Mouse (Mus musculus): ENCODE results near the gene Umps.

The Umps gene

GRCm38 (mm10) chr16:33931682-33932081 is 35.2 kb downstream of the Umps start:
- DNase-seq (ENCODE audit: low read depth, low spot score) = no peak

GRCm38 (mm10) chr16:33930785-33931184 is 36.1 kb downstream of the Umps start:
- DNase-seq (ENCODE audit: low read depth, low spot score) = no peak

- DNase-seq (ENCODE audit: low read depth, low spot score) = no peak
These were observed 37.9 kb downstream of the Umps start for GRCm38 (mm10) chr16:33928788-33929462.

DNA sequence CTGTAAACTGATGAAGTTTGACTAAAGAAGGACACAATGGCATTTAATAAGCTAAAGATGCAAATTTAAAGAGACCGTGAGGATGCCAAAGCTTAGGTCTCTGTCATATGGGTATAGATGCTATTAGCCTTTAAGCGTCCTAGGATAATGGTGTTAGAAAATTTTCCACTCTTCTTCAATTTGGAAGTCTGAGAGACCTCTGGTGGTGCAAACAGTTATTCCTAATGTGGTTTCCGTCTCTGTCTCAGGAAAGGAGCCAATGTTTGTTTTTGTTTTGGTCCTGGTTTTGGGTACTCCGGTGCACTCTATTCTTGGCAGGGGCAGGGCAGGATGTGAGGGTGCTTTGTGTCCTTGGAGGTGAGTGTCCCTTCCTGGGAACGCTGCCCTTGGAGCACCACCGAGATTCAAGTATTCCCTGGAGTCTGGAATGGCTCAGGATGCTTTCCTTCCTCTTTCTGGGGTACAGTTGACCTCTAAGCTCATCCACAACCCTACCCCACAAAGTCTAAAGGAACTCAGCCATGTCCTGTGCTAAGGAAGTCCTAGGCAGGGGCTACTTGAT is 39.5 kb downstream of the Umps start:
- no peak for DNase-seq (ENCODE audit: low read depth, low spot score)

- no peak for DNase-seq (ENCODE audit: low read depth, low spot score)
These were observed 43.1 kb downstream of the Umps start for GRCm38 (mm10) chr16:33923758-33924157.

DNA sequence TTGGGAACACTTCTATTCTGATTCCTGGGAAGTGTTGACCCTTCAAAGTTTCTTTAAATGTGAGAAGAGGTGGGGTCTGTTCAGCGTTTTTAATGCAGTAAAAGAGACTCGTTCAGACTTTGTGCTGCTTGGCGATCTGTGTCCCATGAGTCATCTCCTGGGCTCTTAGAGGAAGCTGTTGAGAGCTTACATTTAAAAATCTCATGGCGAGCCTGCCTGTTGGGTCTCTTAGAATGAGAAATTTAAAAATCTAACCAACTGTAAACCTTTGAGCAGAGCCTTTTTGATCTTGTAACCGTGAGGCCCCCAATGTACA is 43.9 kb downstream of the Umps start:
- DNase-seq (ENCODE audit: low read depth, low spot score) = no peak

- no peak for DNase-seq (ENCODE audit: low read depth, low spot score)
These were observed 44.5 kb downstream of the Umps start for GRCm38 (mm10) chr16:33922111-33923000.

DNA sequence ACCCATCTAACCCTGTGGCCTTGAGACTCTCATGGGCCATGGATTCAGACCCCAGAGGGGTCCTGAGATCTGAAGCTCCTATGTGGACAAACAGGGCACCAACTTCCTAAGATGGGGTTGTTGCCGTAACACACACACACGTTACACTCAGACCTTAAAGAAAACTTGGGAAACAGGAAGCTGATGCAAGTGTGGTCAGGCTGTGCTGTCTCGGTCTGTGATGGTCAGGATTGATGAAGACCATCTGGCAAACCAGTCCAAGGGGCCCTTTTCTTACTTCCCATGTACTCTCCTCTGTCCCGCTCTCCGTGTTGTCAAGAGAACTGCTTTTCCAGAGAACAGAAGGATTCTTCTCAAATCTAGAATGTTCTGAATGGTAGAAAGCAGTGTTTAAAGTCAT is 45.3 kb downstream of the Umps start:
- no peak for DNase-seq (ENCODE audit: low read depth, low spot score)

DNA sequence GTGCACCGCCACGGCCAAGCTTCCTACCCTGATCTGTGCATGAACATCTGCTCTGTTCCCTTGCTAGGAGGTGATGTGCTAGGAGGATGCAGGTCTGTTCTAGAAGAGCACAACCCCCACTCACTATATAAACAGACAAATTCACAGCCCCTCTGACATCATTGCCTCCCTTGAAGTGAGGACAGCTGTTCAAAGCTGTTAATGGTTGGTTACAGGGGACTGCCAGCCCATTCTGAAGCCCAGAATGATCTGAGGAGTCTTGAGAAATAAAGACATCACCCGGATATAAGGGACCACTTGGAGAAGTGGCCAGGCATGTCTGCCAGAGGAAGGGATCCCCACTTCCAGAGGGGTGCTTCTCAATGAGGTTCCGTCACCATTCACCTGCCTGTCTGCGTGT is 48.9 kb downstream of the Umps start:
- DNase-seq (ENCODE audit: low read depth, low spot score) = no peak

GRCm38 (mm10) chr16:33917390-33917789 is 49.4 kb downstream of the Umps start:
- DNase-seq (ENCODE audit: low read depth, low spot score) = no peak

DNA sequence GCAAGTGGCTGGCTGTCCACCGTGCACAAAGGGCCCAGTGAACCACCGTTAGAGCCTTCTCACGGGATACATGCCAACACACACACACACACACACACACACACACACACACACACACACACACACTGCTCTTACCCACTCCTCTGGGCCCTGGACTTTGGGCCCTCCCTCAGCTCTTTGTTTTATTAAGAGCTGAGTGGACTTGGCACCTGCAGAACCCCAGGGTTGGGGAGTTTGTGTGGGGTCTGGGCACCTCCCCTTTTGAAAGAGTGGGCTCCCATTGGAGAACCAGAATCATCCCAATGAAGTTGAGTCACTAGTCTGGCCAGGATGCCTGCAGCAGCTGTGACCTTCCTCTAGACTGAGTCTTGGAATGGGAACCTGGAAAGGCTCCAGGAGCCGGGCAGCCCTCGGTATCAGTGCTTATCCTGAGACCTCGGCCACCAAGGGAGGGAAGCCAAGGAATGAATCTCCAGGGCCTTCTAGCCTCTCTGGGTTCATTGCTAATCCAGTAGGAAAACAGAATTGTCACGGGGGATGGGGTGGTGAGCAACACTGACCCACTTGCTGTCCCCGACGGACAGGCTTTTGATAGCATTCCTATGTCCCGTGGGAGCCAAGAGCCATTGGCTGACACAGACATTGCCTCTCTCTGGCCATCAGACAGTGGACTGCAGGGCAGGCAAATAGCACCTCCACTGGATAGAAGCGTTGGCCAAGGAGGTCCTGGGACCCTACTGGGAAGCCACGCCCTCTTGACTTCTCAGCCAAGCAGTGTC is 50.2 kb downstream of the Umps start:
- no peak for DNase-seq (ENCODE audit: low read depth, low spot score)

- no peak for DNase-seq (ENCODE audit: low read depth, low spot score)
These were observed 51.8 kb downstream of the Umps start for GRCm38 (mm10) chr16:33914997-33915396.

- DNase-seq (ENCODE audit: low read depth, low spot score) = no peak
These were observed 58.6 kb downstream of the Umps start for GRCm38 (mm10) chr16:33908239-33908638.

Data from ES-CJ7 (cell line).